Mouse (Mus musculus) left cerebral cortex, adult 9 months (tissue): ENCODE data around the gene Tlr4.

Source experiments
- DNase-seq, 2 experiments: peaks; one replicate each; pipeline ENCODE4 v3.0.0; 2022; ENCODE audit warnings: low spot score in 2 of 2

The Tlr4 gene

GRCm38 (mm10) chr4:66894981-66895380 is 67.6 kb downstream of the Tlr4 start:
- DNase-seq, result no peak

- DNase-seq, result no peak
These were observed 72.7 kb downstream of the Tlr4 start for GRCm38 (mm10) chr4:66900126-66900525.

- no peak for DNase-seq
These were observed 74.1 kb downstream of the Tlr4 start for GRCm38 (mm10) chr4:66901498-66901897.

GRCm38 (mm10) chr4:66908376-66908775 is 81.0 kb downstream of the Tlr4 start:
- DNase-seq, result no peak

- DNase-seq, result no peak
These were observed 92.4 kb downstream of the Tlr4 start for GRCm38 (mm10) chr4:66919630-66920372.

- DNase-seq, result peak in 1 of 2 experiments; percentile 70
These were observed 96.4 kb downstream of the Tlr4 start for GRCm38 (mm10) chr4:66923616-66924276.

GRCm38 (mm10) chr4:66926066-66926465 is 98.7 kb downstream of the Tlr4 start:
- DNase-seq, result no peak

- no peak for DNase-seq
These were observed 100.2 kb downstream of the Tlr4 start for GRCm38 (mm10) chr4:66927537-66928088.

- DNase-seq, result no peak
These were observed 111.2 kb downstream of the Tlr4 start for GRCm38 (mm10) chr4:66938489-66939061.

- DNase-seq, result no peak
These were observed 114.5 kb downstream of the Tlr4 start for GRCm38 (mm10) chr4:66941894-66942293.

GRCm38 (mm10) chr4:66943699-66944098 is 116.3 kb downstream of the Tlr4 start:
- no peak for DNase-seq

- DNase-seq, result no peak
These were observed 120.3 kb downstream of the Tlr4 start for GRCm38 (mm10) chr4:66947657-66948056.

- DNase-seq, result no peak
These were observed 147.5 kb downstream of the Tlr4 start for GRCm38 (mm10) chr4:66974918-66975317.
